Mouse (Mus musculus): ENCODE results near the gene Slc51a. TPM values are rescaled to one million over a fixed set of nuclear protein-coding genes. Genes with fewer than 3 reads are reported as not detected.

Gene Slc51a
- 0.25 TPM in 1 of 2 replicates, not detected in the other for total RNA-seq (2017)

DNA sequence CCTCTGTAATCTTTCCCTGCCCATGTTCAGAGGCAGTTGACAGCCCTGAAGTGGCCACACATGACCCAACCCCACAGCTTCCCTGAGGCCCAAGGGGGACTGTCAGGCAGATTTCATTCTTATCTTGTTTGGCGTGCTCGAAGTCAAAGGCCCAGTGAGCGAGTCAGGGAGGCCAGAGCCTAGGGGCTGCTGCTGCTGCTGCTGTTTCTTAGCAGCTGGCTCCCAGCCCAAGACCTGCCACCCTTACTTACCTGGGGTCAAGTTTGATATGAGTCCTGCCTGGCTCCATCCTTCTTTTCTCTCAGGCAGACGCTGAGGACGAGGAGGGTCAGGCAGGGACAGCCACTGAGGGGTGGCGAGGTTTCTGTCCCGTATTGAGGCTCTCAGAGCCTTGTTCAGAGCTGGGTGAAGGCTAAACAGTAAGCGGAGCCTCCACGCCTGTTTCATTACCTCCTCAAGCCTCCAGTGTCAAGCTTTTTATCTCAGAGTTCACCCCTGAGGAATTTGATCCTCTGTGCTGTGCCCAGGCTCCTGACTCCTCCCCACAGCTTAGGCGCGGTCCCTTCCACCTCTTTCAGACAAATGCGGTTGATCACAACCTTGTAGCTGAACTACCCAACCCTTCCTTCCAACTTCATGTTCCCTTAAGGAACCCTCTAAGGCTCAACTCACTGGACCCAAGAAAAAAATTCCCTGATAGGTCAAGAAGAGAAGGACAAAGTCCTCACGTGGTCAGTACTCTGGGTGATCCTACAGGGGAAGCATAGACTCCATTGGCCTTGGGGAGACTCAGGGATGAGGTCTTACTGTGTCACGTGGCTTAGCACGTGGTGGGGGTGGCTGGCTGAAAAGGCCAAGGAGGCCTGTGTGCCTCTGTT lies at the start of gene Slc51a:
TSS of gene Slc51a (minus strand) at position 646 of the 878 bp plus-strand sequence.
- no peak; a peak in 1 of 4 replicates for ATAC-seq (replicated peaks in 1 of 2; ENCODE audit: insufficient read depth in 1 of 2, low FRiP score in 2 of 2, low TSS enrichment in 1 of 2, low read depth in 1 of 2, poor library complexity in 2 of 2, severe bottlenecking in 2 of 2)

DNA sequence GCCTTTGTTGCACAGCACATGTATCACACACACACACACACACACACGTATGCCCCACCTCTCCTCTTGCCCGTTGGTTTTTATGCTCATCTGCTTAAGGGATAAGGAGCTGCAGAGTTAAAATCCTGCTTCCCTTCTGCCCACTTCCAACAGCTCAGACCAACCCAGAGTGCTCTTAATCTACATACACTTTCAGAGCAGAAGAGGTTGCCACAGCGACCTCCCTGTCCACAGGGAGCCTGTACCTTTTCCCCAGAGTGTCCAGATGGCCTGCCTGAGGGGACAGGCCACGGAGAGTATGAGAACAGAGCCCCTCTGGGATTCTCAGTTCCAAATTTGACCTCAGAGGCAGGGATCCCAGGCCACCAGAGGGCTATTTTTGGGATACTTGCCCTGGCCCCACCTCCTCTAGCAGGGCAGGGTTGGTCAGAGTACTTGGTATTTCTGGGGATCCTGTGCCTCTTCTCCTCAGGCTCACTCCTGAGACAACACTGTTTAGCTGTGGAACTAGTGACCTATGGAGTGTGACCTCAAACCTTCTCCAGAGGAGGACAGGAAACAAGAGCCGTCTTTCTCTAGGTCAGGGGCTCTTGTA lies 47.6 kb upstream of the Slc51a start:
- no peak for ATAC-seq (replicated peaks in 1 of 2; ENCODE audit: insufficient read depth in 1 of 2, low FRiP score in 2 of 2, low TSS enrichment in 1 of 2, low read depth in 1 of 2, poor library complexity in 2 of 2, severe bottlenecking in 2 of 2)

DNA sequence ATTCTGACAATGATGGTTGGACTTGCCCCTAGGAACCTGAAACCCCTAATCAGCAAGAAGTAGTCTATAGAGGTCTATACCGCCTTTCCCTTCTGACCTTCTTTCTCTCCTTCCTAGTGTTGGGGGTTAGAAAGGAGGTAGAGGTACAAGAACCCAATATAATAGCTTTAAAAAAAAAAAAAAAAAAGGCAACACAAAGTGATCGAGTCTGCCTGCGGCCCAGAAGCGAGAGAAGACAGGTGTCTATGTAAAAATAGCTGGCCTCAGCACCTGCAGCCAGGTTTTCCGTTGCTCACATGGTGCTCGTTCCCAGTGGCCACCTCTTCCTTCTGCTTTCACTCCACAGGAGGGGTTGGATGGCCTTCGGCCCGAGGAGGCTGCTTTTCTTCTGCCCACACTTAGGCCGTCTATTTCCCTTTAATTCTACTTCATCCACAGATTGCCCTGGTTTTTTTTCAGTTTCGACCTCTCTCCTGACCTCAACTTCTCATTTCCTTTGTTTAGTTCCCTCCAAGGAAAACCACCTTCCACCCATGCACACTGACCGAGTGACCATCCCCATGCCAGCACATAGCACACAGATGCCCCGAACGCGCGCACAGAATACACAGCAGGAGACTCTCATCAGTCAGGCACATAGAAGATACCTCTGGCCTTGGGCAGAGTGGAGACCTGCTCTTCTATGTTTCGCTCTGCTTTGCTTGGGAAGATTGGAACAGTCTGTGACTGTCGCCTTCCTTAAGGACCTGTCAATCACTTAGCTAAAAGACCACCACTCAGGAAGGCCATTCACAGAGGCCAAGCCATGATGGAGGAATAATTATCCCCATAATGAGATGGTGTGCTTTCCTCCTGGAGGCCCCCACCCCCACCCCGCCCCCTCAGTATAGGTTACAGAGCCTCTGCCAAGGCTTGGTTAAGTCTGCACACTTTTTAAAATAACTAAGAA lies 45.5 kb upstream of the Slc51a start:
- peak in 1 of 2 experiments; percentile 21; a peak in 2 of 4 replicates for ATAC-seq (replicated peaks in 1 of 2; ENCODE audit: insufficient read depth in 1 of 2, low FRiP score in 2 of 2, low TSS enrichment in 1 of 2, low read depth in 1 of 2, poor library complexity in 2 of 2, severe bottlenecking in 2 of 2)

DNA sequence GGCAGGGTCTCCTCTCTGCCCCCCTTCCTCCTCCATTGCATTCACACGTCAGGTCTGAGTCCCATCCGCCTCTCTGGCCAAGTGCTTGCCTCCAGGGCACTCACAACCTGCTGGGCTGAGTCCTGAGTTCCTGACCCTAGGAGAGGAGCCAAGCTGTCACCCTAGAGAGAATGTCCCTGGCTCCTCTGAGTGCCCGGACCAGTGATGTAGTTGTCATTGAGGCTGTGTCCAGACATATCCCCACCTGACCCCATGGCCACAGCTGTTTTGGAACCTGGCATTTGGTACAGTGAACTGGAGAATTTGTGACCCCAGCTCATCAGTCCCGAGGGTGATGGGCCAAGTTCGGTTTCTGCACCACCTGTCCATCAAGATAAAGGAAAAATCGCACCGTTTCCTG lies 39.2 kb upstream of the Slc51a start:
- no peak for ATAC-seq (replicated peaks in 1 of 2; ENCODE audit: insufficient read depth in 1 of 2, low FRiP score in 2 of 2, low TSS enrichment in 1 of 2, low read depth in 1 of 2, poor library complexity in 2 of 2, severe bottlenecking in 2 of 2)

DNA sequence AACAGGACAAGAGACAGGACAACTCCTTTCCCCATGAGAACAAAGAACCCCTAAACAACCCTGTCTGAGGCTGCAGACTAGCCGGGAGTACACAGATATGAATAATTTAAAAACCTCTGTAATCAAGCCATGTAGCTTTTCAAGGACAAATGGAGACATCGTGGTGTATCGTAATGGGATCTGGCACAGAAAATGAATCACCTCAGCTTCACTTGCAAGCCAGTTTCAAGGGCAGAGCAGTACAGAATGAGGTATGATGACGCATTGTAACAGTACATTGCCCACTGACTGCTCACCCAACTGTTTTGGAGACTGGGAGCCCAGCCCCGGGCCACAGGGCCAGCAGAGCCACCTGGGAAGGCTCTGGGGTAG lies 36.6 kb upstream of the Slc51a start:
- ATAC-seq (replicated peaks in 1 of 2; ENCODE audit: insufficient read depth in 1 of 2, low FRiP score in 2 of 2, low TSS enrichment in 1 of 2, low read depth in 1 of 2, poor library complexity in 2 of 2, severe bottlenecking in 2 of 2) = no peak

DNA sequence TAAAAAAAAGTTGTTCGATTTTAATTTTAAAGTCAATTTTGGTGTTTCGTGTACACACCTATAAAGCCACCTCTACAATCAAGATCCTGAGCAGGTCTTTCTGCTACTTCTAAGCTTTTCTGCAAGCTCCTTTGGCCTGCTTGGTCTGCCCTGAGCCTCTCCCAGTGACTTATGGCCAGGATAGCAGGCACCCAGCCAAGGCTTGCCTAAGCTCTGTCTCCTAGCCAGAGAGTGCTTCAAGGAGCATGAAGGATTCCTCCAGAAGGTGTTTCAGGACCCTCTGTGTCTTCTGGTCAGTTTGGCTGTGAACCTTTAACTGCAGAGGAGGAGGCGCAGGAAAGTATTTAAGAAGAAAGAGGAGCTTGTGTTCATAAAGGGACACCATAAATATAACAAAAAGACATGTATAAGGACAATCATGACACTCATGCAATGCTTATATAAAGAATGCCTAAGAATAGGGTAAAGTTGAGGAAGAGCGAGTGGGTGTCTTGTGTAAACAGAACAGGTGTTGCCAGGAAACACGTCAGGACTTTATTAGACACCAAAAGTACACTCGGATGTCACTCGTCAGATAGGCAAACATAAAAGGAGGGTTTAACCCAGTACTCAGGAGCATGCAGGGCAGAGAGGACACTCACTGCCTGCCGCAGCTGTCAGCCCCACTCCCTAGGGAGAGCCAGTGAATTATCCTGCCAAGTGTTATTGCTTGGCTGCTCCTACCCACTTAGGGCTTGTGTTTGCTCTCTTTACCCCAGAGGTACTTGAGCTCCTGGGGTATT lies 36.0 kb upstream of the Slc51a start:
- ATAC-seq (replicated peaks in 1 of 2; ENCODE audit: insufficient read depth in 1 of 2, low FRiP score in 2 of 2, low TSS enrichment in 1 of 2, low read depth in 1 of 2, poor library complexity in 2 of 2, severe bottlenecking in 2 of 2) = no peak

DNA sequence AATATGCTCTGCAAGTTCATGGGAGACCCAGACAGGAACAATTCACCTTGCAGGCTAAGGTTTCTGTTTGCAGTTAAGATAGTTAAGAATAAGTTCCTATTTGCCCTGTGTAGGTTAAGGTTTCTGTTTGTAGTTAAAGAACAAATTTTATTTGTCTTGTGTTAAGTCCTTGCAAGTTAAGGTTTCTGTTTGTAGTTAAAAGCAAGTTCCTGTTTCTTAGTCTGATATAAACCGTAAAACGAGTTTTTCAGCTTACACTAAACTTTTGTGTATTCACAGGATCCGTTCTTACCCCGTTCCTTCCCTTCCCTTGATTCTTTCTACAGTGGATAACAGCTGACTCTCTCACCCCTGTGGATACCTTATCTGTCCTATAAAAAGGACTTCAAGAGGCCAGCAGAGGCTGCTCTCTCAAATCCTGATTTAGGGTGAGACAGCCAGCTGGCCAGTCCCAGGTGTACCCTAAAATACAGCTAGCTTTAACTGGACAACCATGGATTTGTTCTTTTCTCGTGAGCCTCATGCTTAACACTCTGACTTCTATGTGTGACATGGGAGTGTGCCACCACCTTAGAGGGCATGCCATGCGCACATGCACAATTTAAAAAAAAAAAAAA lies 35.0 kb upstream of the Slc51a start:
- no peak for ATAC-seq (replicated peaks in 1 of 2; ENCODE audit: insufficient read depth in 1 of 2, low FRiP score in 2 of 2, low TSS enrichment in 1 of 2, low read depth in 1 of 2, poor library complexity in 2 of 2, severe bottlenecking in 2 of 2)

DNA sequence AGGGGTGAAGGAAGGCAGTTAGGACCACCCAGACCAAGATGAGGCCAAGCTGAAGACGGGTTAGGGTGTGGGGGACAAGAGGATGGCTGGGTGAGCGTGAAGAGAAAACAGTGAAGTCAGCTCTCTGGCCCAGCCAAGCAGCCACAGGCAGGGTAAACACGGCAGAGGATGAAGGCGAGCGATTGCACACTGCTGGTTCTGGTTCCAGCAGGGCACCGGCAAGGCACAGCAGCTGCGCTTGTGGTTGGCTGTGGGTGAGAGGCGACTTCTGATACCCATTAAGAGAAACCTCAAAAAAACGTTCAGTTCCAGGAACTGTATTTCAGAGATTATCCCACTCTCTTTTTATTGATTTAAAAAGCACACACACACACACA lies 32.7 kb upstream of the Slc51a start:
- peak; percentile 72 to 91 for ATAC-seq (replicated peaks in 1 of 2; ENCODE audit: insufficient read depth in 1 of 2, low FRiP score in 2 of 2, low TSS enrichment in 1 of 2, low read depth in 1 of 2, poor library complexity in 2 of 2, severe bottlenecking in 2 of 2)

DNA sequence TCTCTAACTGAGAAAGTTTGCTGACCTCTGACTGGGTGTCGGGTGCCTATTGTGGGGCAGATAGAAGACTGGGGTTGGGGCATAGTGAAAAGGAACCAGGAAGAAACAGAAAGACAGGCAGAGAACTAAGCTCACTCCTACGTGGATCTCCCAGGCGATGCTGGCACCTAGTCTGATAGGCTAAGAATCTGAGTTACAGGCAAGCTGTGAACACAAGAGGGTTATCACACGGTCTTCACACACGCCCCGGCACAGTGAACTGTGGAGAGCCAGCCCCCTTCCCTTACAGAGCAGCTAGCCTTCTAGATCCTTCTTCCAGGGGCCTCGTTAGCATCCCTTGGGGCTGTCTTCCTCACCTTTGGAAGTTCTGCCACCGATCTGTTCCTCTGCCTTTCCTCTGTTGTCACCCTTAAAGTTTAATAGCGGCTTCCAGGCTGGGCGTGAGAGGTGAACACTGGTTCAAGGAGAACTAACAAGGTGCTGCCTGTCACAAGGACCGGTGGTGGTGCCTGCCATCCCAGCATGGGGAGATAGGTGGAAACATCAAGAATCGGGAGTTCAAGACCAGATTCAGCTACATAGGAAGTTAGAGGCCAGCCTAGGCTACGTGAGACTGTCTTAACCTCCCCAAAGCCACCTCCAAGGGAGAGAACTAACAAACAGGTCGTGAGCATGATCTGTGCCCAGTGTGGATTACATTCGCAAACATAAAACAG lies 32.1 kb upstream of the Slc51a start:
- no peak; a peak in 1 of 4 replicates for ATAC-seq (replicated peaks in 1 of 2; ENCODE audit: insufficient read depth in 1 of 2, low FRiP score in 2 of 2, low TSS enrichment in 1 of 2, low read depth in 1 of 2, poor library complexity in 2 of 2, severe bottlenecking in 2 of 2)

DNA sequence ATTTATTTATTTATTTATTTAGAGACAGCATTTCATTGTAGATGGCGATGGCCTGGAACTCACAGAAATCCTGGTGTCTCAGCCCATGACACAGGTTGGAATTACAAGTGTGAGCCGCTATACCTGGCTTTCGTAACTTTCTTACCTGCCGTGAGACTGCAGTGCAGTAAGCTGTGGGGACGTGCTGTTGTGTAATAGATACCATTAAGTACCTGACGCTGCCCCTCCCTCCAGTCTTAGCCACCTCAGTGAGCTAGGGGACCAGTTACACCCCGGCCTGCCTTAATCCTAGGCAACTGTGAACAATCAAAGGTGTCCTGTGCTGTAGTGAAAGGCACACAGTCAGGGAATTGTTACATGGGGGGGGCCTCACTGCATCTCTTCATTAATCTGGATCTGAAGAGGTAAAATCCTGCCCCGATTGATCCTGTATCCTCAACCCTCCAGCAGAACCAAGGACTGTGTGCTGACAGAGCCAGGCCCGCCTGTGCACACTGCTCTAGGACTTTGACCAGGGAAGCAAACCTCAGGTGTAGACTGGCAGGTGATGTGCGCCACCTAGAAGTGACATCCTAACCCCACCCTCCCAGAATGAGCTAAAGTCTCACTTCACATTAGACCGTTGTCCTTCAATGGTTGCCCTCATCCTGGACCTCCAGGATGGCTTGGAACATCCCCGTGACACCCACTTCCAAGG lies 30.3 kb upstream of the Slc51a start:
- ATAC-seq (replicated peaks in 1 of 2; ENCODE audit: insufficient read depth in 1 of 2, low FRiP score in 2 of 2, low TSS enrichment in 1 of 2, low read depth in 1 of 2, poor library complexity in 2 of 2, severe bottlenecking in 2 of 2) = no peak

DNA sequence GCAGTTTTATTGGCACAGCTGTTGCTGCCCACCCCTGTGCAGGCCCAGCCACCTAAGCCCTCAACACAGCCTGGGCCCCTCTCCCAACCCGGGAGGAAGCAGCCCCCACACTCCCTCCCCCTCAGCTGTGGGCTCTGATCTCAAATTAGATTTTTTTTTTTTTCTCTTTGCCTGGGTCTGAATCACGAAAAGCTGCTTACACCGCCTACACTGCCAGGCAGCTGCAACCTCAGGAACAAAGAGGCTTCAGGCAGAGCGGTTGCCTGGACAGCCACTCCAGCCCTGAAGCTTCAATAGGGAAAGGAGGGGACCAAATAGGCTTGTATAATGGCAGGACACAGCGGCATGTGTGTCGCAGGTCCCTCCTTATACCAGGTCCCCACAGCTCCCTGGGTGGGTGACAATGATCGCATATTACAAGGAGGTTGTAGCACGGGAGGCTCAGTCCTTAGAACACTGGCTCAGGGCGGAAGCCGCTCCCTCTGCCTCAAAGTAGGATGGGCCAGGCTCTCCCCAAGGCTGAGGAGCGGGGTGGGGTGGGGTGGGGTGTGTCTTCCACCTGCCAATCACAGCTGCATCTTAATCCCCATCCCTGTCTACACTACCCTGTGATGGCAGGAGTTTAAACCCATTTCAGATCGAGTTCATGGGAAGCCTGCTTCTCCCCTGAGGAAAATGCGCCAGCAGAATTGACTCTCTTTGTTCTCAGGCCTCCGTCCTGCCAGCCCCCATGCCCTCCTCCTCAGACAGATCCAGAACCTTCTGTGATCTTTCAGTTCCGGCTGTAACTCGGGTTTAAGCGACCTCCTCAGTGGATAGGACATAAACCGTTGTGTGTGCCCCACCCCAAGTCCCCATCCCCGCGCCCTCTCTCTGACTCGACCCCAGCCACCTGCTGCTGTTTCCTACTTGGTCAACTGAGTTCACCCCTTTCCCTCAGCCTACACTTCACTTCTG lies 28.6 kb upstream of the Slc51a start:
- 0 out of 4 replicates have a peak, but pooled peaks of 1 of the 2 experiments have one; percentile 4 for ATAC-seq (replicated peaks in 1 of 2; ENCODE audit: insufficient read depth in 1 of 2, low FRiP score in 2 of 2, low TSS enrichment in 1 of 2, low read depth in 1 of 2, poor library complexity in 2 of 2, severe bottlenecking in 2 of 2)

DNA sequence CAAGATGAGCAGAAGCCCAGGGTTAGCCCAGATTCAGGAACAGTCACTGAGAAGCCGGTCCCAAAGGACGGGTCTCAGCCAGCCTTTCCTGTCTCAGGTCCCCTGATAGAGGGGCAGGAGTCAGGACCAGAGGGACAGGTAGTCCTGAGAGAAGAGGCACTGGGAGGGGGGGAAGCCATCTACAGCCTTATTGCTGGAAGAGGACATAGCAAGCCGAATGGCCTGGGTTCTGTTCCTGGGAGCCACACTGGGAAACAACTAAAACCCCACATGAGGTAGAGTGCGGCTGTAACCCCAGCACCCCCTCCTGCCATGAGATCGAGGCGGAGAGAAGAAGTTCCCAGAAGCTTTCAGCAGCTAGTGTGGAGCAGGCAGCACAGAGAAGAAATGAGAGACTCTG lies 26.3 kb upstream of the Slc51a start:
- no peak for ATAC-seq (replicated peaks in 1 of 2; ENCODE audit: insufficient read depth in 1 of 2, low FRiP score in 2 of 2, low TSS enrichment in 1 of 2, low read depth in 1 of 2, poor library complexity in 2 of 2, severe bottlenecking in 2 of 2)

DNA sequence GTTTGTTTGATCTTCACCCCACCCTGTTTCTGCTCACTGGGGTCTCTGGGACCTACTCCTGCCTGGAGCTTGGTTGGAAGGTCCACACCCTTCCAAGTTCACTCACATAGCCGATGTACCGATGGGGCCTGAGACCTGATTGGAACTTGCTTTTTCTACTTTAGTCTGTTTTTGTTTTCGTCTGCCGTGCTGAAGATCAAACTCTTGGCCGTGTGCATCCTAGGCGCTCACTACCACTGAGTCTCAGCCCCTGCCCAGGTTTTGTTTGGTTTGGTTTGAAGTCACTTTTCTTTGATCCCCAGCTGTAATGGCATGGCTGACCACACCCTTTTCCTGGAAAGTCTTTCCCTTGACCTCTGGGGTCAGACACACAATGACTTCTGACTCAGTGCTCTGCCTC lies 25.7 kb upstream of the Slc51a start:
- ATAC-seq (replicated peaks in 1 of 2; ENCODE audit: insufficient read depth in 1 of 2, low FRiP score in 2 of 2, low TSS enrichment in 1 of 2, low read depth in 1 of 2, poor library complexity in 2 of 2, severe bottlenecking in 2 of 2) = no peak

DNA sequence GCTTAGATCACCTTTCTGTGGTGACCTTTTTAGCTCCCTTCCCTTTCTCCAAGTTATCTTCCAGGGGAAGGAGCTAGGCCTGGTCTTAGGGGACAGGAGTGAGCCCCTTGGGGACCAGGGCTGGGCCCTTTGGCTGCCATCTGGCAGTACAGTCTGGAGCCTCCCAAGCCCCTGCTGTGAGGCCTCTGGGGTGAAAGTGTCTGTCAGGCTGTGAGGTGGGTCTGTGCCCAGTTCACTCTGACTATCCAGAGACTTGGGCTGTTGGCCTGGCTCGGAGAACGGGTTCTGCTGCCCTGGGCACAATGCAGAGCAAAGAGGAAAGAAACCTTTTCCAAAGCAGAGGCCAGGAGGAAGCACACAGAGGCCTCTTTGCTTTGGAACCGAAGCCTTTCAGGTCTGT lies 25.2 kb upstream of the Slc51a start:
- no peak for ATAC-seq (replicated peaks in 1 of 2; ENCODE audit: insufficient read depth in 1 of 2, low FRiP score in 2 of 2, low TSS enrichment in 1 of 2, low read depth in 1 of 2, poor library complexity in 2 of 2, severe bottlenecking in 2 of 2)
